Mouse (Mus musculus): ENCODE measurements at regions not wholly inside any gene's neighbourhood (a gene's known extent, or its start where the extent isn't known, plus 50 kb on each side); places are given as distances from the start of the nearest gene placed in this dataset.

DNA sequence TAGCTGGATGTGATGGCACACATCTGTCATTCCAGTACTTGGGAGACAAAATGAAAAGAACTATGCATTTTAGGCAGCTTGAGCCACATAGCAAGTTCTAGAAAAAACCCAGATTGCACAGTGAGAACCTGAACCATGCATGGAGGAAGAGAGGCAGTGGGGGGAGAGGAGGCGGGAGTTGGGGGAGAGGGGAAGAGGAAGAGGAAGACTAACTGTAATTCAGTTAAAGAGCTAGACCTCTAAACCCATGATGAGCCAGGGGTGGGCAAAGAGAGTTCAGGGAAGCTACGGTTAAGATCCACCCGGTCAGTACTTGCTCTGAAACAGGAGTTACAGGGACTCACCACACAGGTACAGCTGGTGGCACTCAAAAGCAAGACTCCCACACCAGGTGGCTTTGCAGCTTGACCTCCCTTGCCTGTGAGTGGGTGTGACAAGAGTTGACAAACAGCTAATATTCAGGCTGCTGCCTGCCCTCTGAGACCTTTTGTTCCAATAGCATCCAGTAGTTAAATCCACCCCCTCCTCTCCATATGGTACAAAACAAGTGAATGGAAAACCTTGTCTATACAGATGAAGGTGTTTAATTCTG, 123.7 kb downstream of the Tent5c start:
- no peak for TF ChIP-seq EP300 (IDR thresholded peaks at IDR 0.05)
- no peak for TF ChIP-seq CTCF (IDR thresholded peaks at IDR 0.05)

Measured in lung, postnatal 0 days (tissue).